Mouse (Mus musculus) testis, adult 2 months (tissue): ENCODE results near the gene Gtf3c5. TPM values are rescaled to one million over a fixed set of nuclear protein-coding genes. Genes with fewer than 3 reads are reported as not detected.

Source experiments
- H3K27ac ChIP-seq: fragments of 200-500 bp; 2 replicates; pipeline ENCODE4 v1.5.1; 2012; ENCODE audit warnings: low read depth, low read length; ENCODE audit not compliant: control insufficient read depth, insufficient read depth
- H3K27me3 ChIP-seq: fragments of 200-500 bp; 2 replicates; pipeline ENCODE4 v1.6.1; 2012; ENCODE audit warnings: mild to moderate bottlenecking, low read length, moderate library complexity; ENCODE audit not compliant: control insufficient read depth, insufficient read depth
- H3K36me3 ChIP-seq: fragments of 200-500 bp; 2 replicates; pipeline ENCODE4 v1.6.1; 2012; ENCODE audit warnings: mild to moderate bottlenecking, low read length; ENCODE audit not compliant: control insufficient read depth, insufficient read depth
- H3K4me1 ChIP-seq: fragments of 200-500 bp; 2 replicates; pipeline ENCODE4 v1.6.1; 2012; ENCODE audit warnings: low read length; ENCODE audit not compliant: control insufficient read depth, insufficient read depth
- H3K4me3 ChIP-seq: fragments of 200-500 bp; 2 replicates; pipeline ENCODE4 v1.5.1; 2012; ENCODE audit warnings: low read depth, mild to moderate bottlenecking, low read length, moderate library complexity, mixed read lengths; ENCODE audit not compliant: control insufficient read depth
- CTCF ChIP-seq: fragments of 200-500 bp; IDR thresholded peaks from 2 replicates; pipeline ENCODE4 v1.5.1; 2012; ENCODE audit warnings: low read depth, mild to moderate bottlenecking, inconsistent platforms, low read length, moderate library complexity; ENCODE audit not compliant: control insufficient read depth, insufficient read depth, insufficient replicate concordance
- POLR2A ChIP-seq: fragments of 200-500 bp; IDR thresholded peaks from 2 replicates; pipeline ENCODE4 v1.6.1; 2012; ENCODE audit warnings: low read depth, mild to moderate bottlenecking, inconsistent platforms, low read length, moderate library complexity; ENCODE audit not compliant: control insufficient read depth
- polyA plus RNA-seq: library from polyadenylated mRNA; depleted of rRNA; stranded (reverse); fragments of >200 nt; gene quantifications from 2 replicates; pipeline ENCODE4 v1.2.3, GENCODE M21; 2012

Gtf3c5 gene
- polyA plus RNA-seq, 1 experiment: 17.3 TPM

- H3K4me3 ChIP-seq: no peak overlapping the region
- H3K27ac ChIP-seq: no peak overlapping the region
- H3K4me1 ChIP-seq: peaks cover 5% of the 10 kb centered on the region
- H3K36me3 ChIP-seq: no peaks in the 10 kb centered on the region
- no peaks in the 10 kb centered on the region for H3K27me3 ChIP-seq
- no peak for TF ChIP-seq CTCF
- no peak for TF ChIP-seq POLR2A
Observed at GRCm38 (mm10) chr2:28597733-28598547, 14.4 kb upstream of the Gtf3c5 start.

DNA sequence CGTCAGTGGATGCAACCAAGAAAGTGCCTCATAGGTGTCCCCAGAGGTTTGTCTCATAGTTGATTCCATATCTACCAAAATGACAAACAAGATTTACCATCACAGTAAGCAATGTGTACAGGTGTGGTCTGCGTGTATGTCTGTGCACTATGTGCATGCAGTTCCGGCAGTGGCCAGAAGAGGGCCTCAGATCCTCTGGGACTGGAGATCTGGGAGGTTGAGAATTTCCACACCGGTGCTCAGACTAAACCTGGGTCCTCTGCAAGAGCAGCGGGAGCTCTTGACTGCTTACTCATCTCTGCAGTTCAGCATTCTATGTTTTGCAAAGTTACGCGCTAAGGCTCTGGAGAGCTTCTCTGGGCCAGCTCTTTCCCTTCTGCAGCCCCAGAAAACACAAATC is 13.4 kb upstream of the Gtf3c5 start:
- Histone ChIP-seq H3K4me3 (no peak overlapping the region), H3K4me1 (peaks cover 1% of the 10 kb centered on the region), H3K27ac (no peak overlapping the region), H3K36me3 (no peaks in the 10 kb centered on the region), H3K27me3 (no peaks in the 10 kb centered on the region)
- TF ChIP-seq CTCF (peak; percentile 87; the same call in 1 of the 2 replicates), POLR2A (no peak)

- Histone ChIP-seq H3K36me3 (no peaks in the 10 kb centered on the region), H3K4me1 (no peaks in the 10 kb centered on the region), H3K4me3 (no peak overlapping the region), H3K27me3 (no peaks in the 10 kb centered on the region), H3K27ac (no peak overlapping the region)
- no peak for TF ChIP-seq CTCF
- no peak for TF ChIP-seq POLR2A
Observed at GRCm38 (mm10) chr2:28596021-28596420, 12.5 kb upstream of the Gtf3c5 start.

DNA sequence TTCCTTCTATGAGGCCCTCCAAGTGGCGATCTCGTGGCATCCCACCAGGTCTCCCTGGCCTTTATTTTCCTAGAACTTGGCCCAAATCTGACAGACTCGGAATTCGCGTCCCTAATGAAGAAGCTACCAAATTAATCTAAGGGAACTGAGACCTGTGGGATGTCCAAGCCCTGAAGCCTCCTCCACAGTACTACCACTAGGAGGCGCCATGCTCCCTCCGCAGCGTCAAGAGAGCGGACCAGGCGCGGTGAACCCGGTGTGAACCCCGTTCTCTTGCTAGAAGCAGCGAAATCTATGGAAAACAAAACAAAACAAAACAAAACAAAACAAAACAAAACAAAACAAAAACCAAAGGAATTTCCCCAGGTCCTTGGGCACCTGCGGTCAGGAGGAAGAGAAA is 9.3 kb upstream of the Gtf3c5 start:
- no peaks in the 10 kb centered on the region for H3K36me3 ChIP-seq
- peak; percentile 92 for TF ChIP-seq CTCF
- no peak for TF ChIP-seq POLR2A
- no peaks in the 10 kb centered on the region for H3K27me3 ChIP-seq
- peak overlapping the region; percentile 20 for H3K4me3 ChIP-seq
- no peak overlapping the region for H3K27ac ChIP-seq
- H3K4me1 ChIP-seq: no peaks in the 10 kb centered on the region

DNA sequence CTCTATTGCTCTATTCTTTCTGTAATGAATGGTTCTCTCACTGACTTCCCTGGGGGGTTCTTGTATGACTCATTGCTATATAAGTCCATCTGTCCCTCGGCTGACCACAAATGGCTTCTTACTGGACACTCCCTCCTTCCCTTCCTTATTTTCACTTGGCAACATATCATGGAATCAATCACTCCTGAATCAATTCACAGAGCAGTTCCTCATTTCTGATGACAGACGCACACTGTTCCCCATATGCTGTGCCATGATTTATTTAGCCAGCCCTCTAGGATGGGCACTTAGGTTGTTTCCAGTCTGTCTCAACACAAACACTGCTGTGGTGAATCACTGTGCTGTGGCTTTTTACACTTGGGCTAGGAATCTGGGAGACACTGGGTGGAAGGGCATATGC is 7.9 kb upstream of the Gtf3c5 start:
- Histone ChIP-seq H3K27me3 (no peaks in the 10 kb centered on the region), H3K4me3 (no peak overlapping the region), H3K36me3 (no peaks in the 10 kb centered on the region), H3K27ac (no peak overlapping the region), H3K4me1 (no peaks in the 10 kb centered on the region)
- TF ChIP-seq POLR2A (no peak), CTCF (no peak)

- TF ChIP-seq POLR2A (no peak), CTCF (no peak)
- H3K36me3 ChIP-seq: no peaks in the 10 kb centered on the region
- no peak overlapping the region for H3K4me3 ChIP-seq
- H3K27me3 ChIP-seq: no peaks in the 10 kb centered on the region
- H3K27ac ChIP-seq: no peak overlapping the region
- H3K4me1 ChIP-seq: no peaks in the 10 kb centered on the region; the same call in 1 of the 2 replicates
Observed at GRCm38 (mm10) chr2:28588574-28588973, 5.0 kb upstream of the Gtf3c5 start.

GRCm38 (mm10) chr2:28585730-28586129 is 2.2 kb upstream of the Gtf3c5 start:
- H3K27ac ChIP-seq: no peak overlapping the region
- no peaks in the 10 kb centered on the region for H3K27me3 ChIP-seq
- no peak for TF ChIP-seq CTCF
- TF ChIP-seq POLR2A: no peak
- H3K4me3 ChIP-seq: no peak overlapping the region
- H3K36me3 ChIP-seq: no peaks in the 10 kb centered on the region
- no peaks in the 10 kb centered on the region; the same call in none of the 2 replicates for H3K4me1 ChIP-seq

- Histone ChIP-seq H3K4me1 (no peaks in the 10 kb centered on the region; the same call in none of the 2 replicates), H3K27ac (no peak overlapping the region)
- TF ChIP-seq POLR2A (no peak), CTCF (peak; percentile 98)
Observed at GRCm38 (mm10) chr2:28585043-28585571, 1.6 kb upstream of the Gtf3c5 start.

More at GRCm38 (mm10) chr2:28585043-28585571, 1.6 kb upstream of the Gtf3c5 start:
- H3K27me3 ChIP-seq: no peaks in the 10 kb centered on the region
- H3K4me3 ChIP-seq: no peak overlapping the region
- H3K36me3 ChIP-seq: no peaks in the 10 kb centered on the region
